Mouse (Mus musculus): ENCODE measurements around the gene Atxn7l3b.
"Not testable (repeated sequence)": the region's sequence is repeated elsewhere in the genome, so short reads cannot be mapped to it uniquely, and the experiment has no call there.

The Atxn7l3b gene

GRCm38 (mm10) chr10:112928452-112929221, at the start of gene Atxn7l3b:
TSS of gene Atxn7l3b (minus strand) at chr10:112929001.
- in situ Hi-C loops (cut with MboI, MseI) = no loop called here

- in situ Hi-C loops (cut with MboI, MseI) = no loop called here
Measured at GRCm38 (mm10) chr10:112977586-112977985, 48.8 kb upstream of the Atxn7l3b start.

- in situ Hi-C loops (cut with MboI, MseI) = no loop called here
Measured at GRCm38 (mm10) chr10:112973286-112974026, 44.7 kb upstream of the Atxn7l3b start.

GRCm38 (mm10) chr10:112970002-112970589, 41.3 kb upstream of the Atxn7l3b start:
- in situ Hi-C loops (cut with MboI, MseI) = no loop called here

GRCm38 (mm10) chr10:112967578-112967977, 38.8 kb upstream of the Atxn7l3b start:
- in situ Hi-C loops (cut with MboI, MseI) = no loop called here

- in situ Hi-C loops (cut with MboI, MseI) = not testable (repeated sequence)
Measured at GRCm38 (mm10) chr10:112962216-112962615, 33.4 kb upstream of the Atxn7l3b start.

- in situ Hi-C loops (cut with MboI, MseI) = no loop called here
Measured at GRCm38 (mm10) chr10:112954140-112954539, 25.3 kb upstream of the Atxn7l3b start.

- in situ Hi-C loops (cut with MboI, MseI) = no loop called here
Measured at GRCm38 (mm10) chr10:112948453-112948852, 19.7 kb upstream of the Atxn7l3b start.

- in situ Hi-C loops (cut with MboI, MseI) = no loop called here
Measured at GRCm38 (mm10) chr10:112929222-112929615, 418 bp upstream of the Atxn7l3b start.

GRCm38 (mm10) chr10:112926961-112927360, 1.8 kb downstream of the Atxn7l3b start:
- in situ Hi-C loops (cut with MboI, MseI) = no loop called here

- in situ Hi-C loops (cut with MboI, MseI) = no loop called here
Measured at GRCm38 (mm10) chr10:112926271-112926670, 2.5 kb downstream of the Atxn7l3b start.

GRCm38 (mm10) chr10:112916575-112917190, 12.1 kb downstream of the Atxn7l3b start:
- in situ Hi-C loops (cut with MboI, MseI) = no loop called here

GRCm38 (mm10) chr10:112900243-112900642, 28.6 kb downstream of the Atxn7l3b start:
- in situ Hi-C loops (cut with MboI, MseI) = no loop called here

GRCm38 (mm10) chr10:112899796-112900195, 29.0 kb downstream of the Atxn7l3b start:
- in situ Hi-C loops (cut with MboI, MseI) = no loop called here

GRCm38 (mm10) chr10:112896636-112897035, 32.2 kb downstream of the Atxn7l3b start:
- in situ Hi-C loops (cut with MboI, MseI) = no loop called here

- in situ Hi-C loops (cut with MboI, MseI) = no loop called here
Measured at GRCm38 (mm10) chr10:112893622-112894252, 35.1 kb downstream of the Atxn7l3b start.

- in situ Hi-C loops (cut with MboI, MseI) = no loop called here
Measured at GRCm38 (mm10) chr10:112884064-112884463, 44.7 kb downstream of the Atxn7l3b start.

GRCm38 (mm10) chr10:112883688-112884004, 45.2 kb downstream of the Atxn7l3b start:
- in situ Hi-C loops (cut with MboI, MseI) = no loop called here

- in situ Hi-C loops (cut with MboI, MseI) = no loop called here
Measured at GRCm38 (mm10) chr10:112882789-112883687, 45.8 kb downstream of the Atxn7l3b start.

GRCm38 (mm10) chr10:112882149-112882548, 46.7 kb downstream of the Atxn7l3b start:
- in situ Hi-C loops (cut with MboI, MseI) = no loop called here

Data from T-helper 2 cell (primary cell).